Mouse (Mus musculus) E14TG2a.4 (cell line): ENCODE results near the gene Aldh1l2.

ENCODE experiments used
- CTCF ChIP-seq: conservative IDR thresholded peaks from 2 replicates; pipeline ENCODE4 v1.5.1; 2014; ENCODE audit warnings: low read length
- NANOG ChIP-seq: IDR thresholded peaks from 2 replicates; pipeline ENCODE4 v1.6.1; 2014; ENCODE audit warnings: borderline replicate concordance, low read length, mixed read lengths
- POU5F1 ChIP-seq: IDR thresholded peaks from 2 replicates; pipeline ENCODE4 v1.6.1; 2014; ENCODE audit warnings: low read length, borderline replicate concordance

DNA sequence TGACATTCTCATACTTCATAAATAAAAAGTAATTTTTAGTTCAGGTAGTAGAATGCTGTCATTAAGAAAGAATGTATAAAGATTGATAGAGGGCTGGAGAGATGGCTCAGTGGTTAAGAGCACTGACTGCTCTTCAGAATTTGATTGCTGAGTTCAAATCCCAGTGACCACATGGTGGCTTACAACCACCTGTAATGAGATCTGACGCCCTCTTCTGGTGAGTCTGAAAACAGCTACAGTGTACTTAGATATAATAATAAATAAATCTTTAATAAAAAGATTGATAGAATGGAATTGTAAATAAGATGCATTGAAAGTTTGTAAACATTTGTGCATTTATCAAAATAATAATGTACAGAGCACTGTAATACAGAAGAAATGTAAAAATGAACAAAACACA, 2.5 kb upstream of the Aldh1l2 start:
- TF ChIP-seq CTCF (peak; percentile 30), POU5F1 (no peak), NANOG (no peak)
